Mouse (Mus musculus): ENCODE measurements around the gene Pkd1l2.
A peak's percentile ranks its signal among the peaks of the same experiment; 100 is the strongest.

The Pkd1l2 gene

DNA sequence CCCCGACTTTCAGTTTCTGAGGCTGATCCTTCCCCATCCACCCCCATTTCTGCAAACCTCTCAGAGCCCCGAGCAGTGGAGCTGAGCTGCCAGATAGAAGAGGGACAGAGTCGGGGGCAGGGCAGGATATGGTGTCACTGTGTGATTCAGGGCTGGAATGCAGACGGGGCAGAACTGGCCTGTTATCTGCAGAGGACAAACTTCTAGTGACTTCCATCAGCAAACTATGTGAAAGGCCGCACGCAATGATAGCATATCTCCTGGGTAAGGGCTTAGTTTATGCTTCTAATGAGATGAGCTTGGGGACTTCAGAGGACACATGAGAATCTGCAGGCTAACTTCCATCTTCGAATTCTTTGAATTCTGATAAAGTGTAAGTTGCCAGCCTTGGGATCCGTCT, 3.3 kb upstream of the Pkd1l2 start:
- no peak for DNase-seq (ENCODE audit: low spot score)

DNA sequence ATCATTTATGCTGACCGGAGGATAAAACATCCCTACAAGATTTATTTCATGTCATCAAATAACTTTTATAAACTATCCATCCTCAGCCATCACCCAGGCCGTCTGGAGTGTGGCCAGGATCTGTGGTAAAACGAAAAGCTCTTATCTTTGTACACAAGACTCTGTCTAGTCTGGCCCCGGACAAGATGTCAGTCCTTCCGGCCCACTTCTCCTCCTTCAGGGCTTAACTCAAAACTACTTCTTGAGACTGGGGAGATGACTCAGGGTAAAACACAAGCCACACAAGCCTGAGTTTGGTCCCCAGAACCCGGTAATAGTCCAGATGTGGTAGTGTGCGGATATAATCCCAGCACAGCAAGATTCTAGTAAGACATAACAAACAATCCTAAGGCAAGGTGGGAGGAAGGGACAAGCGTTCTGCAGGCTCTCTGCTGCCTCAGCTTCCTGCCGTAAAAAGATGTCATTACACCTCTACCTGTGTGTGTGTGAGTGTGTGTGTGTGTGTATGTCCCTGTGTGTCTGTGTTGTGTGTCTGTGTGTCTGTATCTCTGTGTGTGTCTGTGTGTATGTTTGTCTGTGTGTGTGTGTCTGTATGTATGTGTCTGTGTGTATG, 804 bp upstream of the Pkd1l2 start:
- no peak for DNase-seq (ENCODE audit: low spot score)

DNA sequence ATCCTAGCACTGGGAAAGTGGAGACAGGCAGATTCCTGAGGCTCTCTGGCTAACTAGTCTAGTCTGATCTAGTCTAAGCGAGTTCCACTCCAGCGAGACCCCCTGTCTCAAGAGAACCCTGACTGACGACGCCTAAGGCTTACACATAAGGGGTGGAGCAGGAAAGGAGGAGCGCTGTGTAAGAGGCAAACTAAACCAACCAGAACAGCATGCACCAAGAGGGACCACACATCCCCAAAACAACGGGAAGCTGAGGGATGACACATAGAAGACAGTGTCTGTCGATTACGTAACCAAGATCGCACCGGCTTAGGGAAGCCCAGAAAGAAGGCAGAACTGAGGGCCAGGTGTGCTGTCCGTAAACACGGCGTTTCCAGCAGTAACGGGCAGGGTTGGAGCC, 2.6 kb downstream of the Pkd1l2 start:
- DNase-seq (ENCODE audit: low spot score) = no peak

DNA sequence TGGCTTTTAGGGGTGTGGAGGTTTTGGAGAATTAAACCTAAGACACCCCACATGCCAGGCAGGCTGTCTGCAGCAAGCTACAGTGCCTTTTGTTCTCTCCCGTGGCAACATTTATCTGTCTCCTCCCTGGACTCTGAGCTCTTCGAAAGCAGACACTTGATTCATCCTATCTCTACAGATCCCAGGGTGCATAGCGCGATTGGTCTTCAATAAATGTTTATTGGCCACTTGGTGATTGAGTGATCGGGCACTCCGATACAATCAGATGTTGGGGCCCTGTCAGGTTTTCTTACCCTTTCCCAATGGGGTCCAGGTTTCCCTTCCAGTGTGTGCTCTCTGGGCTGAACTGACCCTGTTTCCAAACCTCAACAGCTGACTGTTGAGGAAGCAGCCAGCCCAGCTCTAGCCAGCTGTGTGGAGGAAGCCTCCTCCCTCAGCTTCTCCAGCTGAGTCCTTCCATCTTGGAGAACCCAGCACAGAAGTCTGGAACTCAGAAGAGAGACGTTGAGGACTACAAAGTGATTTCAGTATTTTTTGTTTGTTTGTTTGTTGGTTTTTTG, 3.8 kb downstream of the Pkd1l2 start:
- no peak for DNase-seq (ENCODE audit: low spot score)

DNA sequence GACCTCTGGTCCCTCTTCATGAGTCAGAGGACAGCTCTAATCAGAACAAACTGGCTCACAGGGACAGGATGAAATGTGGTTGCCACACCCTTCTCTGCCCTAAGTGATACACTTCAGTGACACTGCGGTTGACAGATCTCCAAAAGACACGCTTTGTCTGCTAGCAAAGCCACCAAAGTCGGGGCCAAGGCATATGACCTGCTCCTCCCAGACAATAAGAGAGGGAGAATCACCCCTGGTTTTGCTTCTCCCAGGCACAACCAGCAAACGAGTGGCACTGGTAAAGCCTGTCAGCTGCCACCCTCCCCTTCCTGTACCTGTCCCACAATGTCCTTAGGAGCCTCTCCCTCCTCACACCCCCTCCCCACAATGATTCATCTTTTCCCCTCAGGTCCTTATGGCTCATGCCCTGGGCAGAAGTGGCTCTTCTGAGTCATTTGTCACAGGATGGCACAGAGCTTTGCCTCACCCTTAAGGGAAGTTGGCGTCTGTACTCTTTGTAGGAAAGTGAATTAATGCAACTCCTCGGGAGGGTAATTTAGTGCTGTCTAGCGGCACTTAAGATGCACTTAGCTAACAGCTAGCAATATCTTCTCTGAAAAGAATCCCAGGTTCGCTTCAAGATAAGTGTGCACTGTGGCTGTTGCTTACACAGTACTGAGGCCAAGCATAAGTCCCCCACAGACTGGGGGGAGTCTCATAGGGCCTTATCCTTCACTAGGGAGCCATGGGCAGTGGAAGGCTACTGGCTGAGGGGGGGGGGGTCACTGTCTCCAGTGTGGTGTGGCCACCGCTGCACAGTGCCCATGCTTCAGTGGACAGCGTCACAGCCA, 7.7 kb downstream of the Pkd1l2 start:
- DNase-seq (ENCODE audit: low spot score) = no peak

DNA sequence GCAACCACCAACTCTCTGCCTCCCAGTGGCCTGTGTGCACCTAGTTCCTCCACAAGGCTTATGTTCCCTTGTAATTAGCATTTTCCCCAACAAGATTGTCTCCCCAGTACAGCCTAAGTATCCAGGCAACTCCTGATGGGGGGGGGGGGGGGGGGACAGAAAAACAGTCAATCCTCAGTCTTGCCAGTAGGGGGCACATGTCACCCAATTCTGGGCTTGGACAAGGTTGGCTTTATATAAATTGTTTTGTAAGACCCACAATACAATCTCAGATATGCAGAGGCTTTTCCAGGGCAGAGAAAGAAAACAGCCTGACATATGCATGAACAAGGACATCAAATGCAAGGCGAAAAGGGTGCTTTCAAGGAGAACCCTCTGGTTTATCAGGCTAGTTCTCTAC, 12.5 kb downstream of the Pkd1l2 start:
- no peak for DNase-seq (ENCODE audit: low spot score)

DNA sequence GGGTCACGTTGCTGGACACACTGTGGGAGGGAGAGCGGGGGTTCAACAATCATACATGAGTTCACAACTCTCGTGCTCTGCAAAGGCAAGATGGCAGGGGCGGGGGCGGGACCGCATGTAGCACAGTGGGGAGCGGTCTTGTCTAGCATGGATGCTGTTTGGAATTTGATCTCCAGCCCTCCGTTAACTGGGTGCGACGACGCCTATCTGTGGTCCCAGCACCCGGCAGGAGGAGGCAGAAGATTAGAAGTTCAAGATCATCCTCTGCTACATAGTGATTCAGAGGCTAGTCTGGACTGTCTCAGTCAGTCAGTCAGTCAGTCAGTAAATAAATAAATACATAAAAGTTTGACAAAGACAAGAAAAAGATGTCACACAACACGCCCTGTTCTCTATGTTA, 14.0 kb downstream of the Pkd1l2 start:
- DNase-seq (ENCODE audit: low spot score) = no peak

DNA sequence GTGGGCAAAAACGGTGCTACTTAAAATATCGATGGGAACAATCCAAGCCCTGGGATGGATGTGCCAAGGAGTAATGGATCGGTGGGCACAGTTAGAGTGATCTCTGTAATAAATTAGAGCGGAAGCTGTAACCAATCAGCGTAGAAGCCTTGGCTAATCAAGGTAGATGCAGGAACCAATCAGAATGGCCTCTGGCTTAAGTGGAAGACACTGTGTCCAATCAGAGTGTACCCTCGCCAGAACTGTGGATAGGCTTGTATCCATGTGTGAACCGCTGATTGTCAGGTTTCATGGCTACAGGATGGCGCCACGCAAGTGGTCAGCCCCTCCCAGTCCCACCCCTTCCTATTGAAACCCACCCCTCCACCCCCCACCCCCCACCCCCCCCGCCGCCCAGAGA, 14.9 kb downstream of the Pkd1l2 start:
- DNase-seq (ENCODE audit: low spot score) = no peak

DNA sequence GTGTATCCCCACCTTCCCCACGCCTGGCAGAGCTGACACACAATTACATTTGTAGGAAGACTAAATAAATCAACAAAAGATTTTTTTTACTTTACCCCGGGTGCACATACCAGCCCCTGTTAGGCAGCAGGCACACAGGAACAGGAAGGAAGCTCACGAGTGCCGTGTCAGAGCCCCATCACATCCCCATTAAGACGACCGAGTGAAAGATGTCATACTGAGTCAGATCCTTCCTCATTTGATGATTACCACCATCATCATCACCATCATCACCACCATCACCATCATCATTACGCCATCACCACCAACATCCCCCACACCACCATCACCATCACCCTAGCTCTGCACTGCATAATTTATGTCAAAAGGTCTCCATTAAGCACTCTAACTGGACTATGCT, 15.3 kb downstream of the Pkd1l2 start:
- DNase-seq (ENCODE audit: low spot score) = no peak

DNA sequence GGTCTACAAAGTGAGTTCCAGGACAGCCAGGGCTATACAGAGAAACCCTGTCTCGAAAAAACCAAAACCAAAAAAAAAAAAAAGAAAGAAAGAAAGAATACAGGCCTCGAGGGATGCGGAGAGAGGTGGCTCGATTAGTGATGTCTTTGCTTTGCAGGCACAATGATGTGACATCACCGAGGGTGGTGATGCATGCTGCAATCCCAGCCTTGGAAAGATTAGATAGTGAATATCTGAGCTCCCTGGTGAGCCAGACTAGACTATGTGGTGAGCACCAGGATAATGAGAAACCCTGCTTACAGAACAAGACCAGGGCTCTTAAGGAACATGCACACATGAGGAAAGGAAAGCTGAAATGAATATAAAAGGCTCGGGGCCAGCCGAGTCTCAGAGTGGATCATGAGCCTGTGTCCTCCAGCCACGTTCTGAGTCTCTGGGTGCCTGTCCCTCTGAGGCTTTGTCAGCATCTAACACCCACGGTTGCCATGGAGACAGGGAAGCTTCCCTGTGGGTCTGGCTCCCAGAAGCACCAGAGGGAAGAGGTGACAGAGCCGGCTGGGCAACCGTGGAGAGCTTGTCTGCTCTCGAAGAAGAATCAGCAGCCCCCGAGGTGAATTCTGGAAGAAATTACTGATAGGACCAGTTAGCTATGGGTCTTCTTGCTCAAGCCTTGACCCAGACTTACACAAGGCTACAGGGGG, 20.9 kb downstream of the Pkd1l2 start:
- no peak for DNase-seq (ENCODE audit: low spot score)

DNA sequence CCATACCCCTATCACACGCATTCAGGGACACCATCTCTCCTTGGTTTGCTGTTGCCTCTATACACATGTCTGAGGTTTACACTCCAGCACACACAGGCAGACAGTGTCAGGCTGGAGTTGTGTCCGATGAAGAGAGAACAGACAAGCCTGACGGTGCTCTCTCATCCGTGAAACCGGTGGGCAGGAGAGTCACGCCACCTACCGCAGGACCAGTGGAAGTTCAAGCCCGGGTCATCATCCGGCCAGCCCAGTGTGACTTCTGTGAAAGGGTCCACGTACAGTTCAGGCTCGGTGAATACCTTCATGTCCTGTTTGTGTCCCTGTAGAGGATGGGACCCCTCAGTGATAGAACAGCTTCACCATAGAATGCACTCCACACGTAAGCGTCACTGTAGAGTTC, 21.9 kb downstream of the Pkd1l2 start:
- DNase-seq (ENCODE audit: low spot score) = no peak

DNA sequence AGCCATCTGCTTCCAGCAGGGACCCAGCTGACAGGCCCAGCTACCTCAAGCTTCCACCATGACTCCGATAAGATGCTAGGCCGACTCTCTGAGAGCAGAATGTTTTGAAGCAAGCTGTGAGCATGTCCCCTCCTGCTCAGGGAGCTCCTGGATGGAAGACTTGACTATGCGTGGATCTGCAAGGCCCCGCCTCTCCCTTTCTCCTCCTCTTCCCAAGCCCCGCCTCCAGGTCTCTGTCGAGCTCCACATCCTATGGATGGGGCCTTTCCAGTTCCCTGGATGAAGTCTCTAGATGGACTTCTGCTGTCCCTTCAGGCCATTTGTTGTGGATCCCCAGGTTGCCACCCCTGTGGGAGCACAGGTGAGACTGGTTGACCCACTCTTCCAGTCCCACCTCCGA, 23.2 kb downstream of the Pkd1l2 start:
- no peak for DNase-seq (ENCODE audit: low spot score)

DNA sequence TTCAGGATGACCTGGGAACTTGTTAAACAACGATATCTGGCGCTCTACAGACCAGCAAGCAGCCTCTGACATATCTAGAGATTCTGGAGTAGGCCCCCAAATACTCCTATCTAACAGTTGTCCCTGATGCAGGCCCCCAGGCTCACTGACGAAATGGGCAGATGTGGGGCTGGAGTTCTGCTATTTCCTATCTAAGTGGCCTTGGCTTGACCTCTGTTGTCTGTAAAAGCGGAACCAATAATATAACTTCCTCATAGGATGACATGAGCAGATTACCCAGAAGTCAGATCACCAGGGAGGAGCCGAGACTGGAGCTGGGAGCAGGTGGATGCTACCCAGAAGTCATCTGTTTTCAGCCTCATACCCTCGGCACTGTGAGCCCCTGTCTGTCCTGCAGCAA, 27.2 kb downstream of the Pkd1l2 start:
- no peak for DNase-seq (ENCODE audit: low spot score)

DNA sequence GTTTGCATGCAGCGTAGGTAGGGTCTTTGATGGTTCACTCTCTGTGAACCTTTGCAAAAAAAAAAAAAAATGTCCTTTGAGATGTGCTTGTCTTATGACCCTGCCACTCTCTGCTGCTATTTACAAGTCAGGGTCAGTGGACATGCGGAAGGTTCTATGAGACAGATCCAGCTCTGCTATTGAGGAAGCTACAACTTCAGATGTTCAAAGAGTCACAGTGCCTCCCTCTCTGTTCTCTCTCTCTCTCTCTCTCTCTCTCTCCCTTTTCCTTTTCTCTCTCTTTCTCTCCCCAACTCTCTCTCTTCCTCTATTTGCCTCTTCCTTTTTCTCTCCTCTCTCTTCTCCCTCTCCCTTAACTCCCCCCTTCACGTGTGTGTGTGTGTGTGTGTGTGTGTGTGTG, 28.1 kb downstream of the Pkd1l2 start:
- no peak for DNase-seq (ENCODE audit: low spot score)

DNA sequence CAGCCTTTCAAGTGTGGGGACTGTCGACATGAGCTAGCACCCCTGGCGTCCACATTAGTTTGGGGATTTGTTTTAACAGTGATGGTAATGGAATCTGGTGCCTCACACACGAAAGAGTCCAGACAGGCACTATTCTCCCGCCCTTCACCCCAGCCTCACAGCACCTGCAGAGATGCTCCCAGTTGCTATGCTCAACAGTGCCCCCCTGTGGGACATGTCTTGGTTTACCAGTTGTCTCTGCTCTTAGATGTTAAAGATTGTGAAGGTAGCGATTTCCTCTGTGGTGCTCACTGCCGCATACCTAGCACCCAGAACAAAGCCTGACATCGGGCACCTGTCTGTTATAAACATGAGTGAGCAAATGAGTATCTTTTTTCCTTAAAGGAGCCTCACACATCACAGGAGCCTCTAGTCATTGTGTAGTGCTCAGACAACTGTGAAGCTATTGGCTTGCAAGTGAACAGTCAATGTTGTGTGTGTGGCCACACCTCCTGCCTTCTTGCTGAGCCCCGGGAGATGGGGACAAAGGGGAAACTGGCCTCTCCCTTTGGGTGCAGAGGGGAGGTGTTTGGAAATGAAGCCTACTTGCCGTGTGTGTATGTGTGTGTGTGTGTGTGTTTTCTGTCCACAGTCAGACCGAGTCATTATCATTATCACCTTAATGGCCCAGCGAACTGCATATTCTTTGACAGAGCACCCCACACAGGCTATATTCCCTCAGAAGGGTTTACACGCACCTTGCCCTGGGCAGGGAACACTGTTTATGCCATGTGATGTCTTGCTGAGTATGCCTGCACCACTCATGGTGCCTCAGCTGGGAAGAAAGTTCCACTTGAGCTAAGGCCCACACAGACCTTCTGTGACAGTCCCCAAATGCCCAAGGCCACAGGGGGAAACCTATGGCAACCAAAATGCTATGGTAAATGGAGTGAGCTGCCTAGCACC, 28.8 kb downstream of the Pkd1l2 start:
- DNase-seq (ENCODE audit: low spot score) = peak; percentile 20

DNA sequence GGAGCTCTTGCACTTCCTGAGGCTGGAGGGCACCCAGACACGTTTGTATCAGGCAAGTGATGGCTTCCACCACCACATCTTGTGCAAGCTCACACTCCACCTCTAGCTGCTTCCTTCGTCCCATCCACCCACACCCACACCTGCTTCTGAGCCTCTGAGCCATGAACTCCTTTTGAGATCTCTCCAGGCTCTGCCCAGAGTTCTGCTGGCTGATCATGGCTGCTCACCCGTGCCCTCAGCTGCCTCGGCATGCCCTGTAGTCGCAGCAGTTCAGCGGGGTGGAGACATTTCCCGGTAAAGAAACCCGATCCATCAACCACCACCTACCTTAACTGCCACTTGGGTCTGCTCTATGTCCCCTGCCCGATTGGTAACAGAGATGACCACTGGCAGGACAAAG, 30.9 kb downstream of the Pkd1l2 start:
- no peak for DNase-seq (ENCODE audit: low spot score)

DNA sequence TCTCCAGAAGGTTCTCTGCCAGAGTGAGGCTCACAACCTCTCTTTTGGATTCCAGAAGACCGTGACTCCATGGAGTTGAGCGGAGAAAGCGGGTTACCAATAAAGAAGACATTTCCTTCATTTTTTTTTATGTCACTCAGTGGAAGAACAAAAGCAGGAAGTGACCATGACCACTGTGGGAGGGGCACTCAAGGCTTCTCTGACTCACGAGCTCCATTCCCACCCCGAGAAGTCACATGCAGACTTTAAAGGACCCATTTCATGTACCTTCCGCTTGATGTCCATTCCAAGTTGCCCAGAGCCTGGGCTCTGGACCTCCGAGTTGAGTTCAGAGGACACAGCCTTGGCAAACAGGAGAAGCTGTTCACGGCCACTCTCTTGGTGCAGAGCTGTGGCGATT, 31.5 kb downstream of the Pkd1l2 start:
- no peak for DNase-seq (ENCODE audit: low spot score)

DNA sequence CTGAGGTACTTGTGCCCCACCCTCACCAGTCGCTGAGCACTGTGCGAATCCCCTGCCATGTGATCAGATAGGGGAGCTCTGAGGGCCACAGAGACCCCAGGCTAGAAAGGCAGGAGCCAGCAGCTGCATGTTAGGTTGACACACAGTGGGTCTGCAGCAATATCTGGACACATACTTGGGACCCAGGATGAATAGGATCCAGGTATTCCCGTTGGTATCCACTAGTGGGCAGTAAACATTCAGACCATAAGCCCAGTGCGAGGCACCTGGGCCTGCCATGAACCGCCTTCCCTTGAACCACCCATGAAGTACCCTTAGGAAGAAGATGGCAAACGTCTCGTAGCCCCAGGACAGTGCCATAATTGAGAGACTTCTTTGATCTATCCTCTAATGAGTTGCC, 32.8 kb downstream of the Pkd1l2 start:
- DNase-seq (ENCODE audit: low spot score) = no peak

DNA sequence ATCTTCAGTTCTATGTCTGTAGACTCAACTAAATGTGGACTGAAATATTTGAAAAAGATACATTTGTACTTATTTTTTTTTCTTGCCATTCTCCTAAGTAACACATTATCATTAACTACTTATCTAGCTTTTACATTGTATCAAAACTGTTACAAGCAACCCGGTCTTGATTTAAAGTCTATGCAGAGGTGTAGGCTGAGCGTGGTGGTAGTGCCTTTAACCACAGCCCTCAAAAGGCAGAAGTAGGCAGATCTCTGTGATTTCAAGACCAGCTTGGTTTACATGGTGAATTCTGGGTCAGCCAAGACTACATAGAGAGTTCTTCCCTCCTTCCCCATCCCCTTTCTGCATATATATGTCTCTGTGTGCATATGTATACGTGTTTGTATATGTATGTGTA, 38.7 kb downstream of the Pkd1l2 start:
- no peak for DNase-seq (ENCODE audit: low spot score)

DNA sequence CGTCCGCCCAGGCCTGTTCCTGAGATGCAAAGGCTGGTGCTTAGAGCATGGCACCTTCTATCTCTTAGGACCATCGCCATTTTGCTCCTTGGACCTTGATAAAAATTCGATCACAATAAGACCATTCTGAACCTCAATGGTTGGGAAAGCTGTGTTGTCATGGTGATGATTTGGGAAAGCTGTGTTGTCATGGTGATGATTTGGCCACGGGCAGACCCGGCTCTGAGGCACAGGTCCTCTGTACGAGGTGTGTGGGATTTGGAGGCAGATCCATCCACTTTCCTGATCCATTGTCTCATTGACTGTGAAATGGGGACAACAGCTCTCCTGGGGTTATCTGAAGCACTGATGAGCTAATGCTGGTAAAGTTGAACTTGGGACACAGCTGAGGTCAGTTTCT, 42.4 kb downstream of the Pkd1l2 start:
- no peak for DNase-seq (ENCODE audit: low spot score)

DNA sequence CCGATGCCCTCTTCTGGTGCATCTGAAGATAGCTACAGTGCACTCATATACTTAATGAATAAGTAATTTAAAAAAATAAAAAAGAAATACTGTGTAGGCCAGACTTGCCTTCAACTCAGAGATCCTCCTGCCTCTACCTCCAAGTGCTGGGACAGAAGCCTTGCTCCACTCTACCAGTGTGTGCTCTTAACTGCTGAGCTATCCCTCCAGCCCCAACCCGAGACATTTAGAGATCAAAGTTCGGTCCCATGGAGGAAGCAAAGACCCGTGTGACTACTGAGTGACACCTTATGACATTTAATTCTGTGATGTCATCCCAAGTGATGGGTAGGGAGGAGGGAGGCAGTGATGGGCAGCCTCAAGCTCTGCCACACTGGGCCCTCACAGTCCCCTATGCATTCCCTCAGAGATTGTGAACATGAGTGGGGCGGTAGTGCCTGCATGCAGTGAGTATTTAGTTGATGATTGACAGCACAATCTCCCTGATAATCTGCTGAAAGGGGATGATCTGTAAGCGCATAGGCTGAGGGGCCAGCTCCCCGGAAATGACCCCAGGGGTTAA, 44.8 kb downstream of the Pkd1l2 start:
- DNase-seq (ENCODE audit: low spot score) = no peak

DNA sequence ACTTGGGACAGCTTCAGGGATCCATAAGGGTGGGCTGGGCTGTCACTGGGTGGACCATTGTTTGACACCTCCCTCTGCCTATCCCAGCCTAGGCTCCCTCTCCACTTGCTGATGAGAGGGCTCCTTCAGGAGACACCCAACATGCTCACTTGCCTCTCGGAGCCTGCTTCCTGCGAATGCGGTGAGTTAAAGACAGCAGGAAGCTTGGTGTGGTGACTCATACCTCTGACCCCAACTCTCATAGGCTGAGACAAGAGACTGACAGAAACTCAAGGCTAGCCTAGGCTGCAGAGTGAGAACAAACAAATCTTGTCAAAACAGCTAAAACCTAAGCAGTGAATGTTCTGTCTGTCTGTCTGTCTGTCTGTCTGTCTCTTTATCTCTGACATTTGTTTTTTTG, 48.9 kb downstream of the Pkd1l2 start:
- DNase-seq (ENCODE audit: low spot score) = peak; percentile 33
